Mouse (Mus musculus) heart, embryonic 12.5 days (tissue): ENCODE data around the gene Lgals9. TPM values are rescaled to one million over a fixed set of nuclear protein-coding genes. Genes with fewer than 3 reads are reported as not detected.

ENCODE experiments used
- ATAC-seq: fragments of 200-750 bp; cut with Nextera tagmentation; 2 replicates; pipeline ENCODE4 v1.8.0; 2017; ENCODE audit warnings: moderate TSS enrichment, moderate library complexity; ENCODE audit not compliant: insufficient number of reproducible peaks, low FRiP score
- H3K27ac ChIP-seq: fragments of 300-500 bp; sonication (generic); 2 replicates; pipeline ENCODE4 v1.5.1; 2016; ENCODE audit warnings: mild to moderate bottlenecking, moderate library complexity; ENCODE audit not compliant: poor library complexity, severe bottlenecking
- H3K27me3 ChIP-seq: fragments of 300-500 bp; sonication (generic); replicated peaks from 2 replicates; pipeline ENCODE4 v1.6.1; 2016; ENCODE audit warnings: mild to moderate bottlenecking, moderate library complexity
- H3K36me3 ChIP-seq: fragments of 300-500 bp; sonication (generic); 2 replicates; pipeline ENCODE4 v1.6.1; 2016; ENCODE audit warnings: mild to moderate bottlenecking, moderate library complexity
- H3K4me1 ChIP-seq: fragments of 300-500 bp; sonication (generic); replicated peaks from 2 replicates; pipeline ENCODE4 v1.6.1; 2016; ENCODE audit warnings: mild to moderate bottlenecking
- H3K4me2 ChIP-seq: fragments of 300-500 bp; sonication (generic); 2 replicates; pipeline ENCODE4 v1.6.1; 2016; ENCODE audit warnings: mild to moderate bottlenecking, moderate library complexity
- H3K4me3 ChIP-seq: fragments of 300-500 bp; sonication (generic); 2 replicates; pipeline ENCODE4 v1.5.1; 2016; ENCODE audit warnings: mild to moderate bottlenecking
- H3K9ac ChIP-seq: fragments of 300-500 bp; sonication (generic); 2 replicates; pipeline ENCODE4 v1.6.1; 2016; ENCODE audit warnings: mild to moderate bottlenecking, moderate library complexity
- H3K9me3 ChIP-seq: fragments of 300-500 bp; sonication (generic); replicated peaks from 2 replicates; pipeline ENCODE4 v1.6.1; 2016; ENCODE audit warnings: mild to moderate bottlenecking, moderate library complexity
- WGBS: fragments of 180-500 bp; shearing (Covaris S2); methylation state at CpG from one replicate; pipeline ENCODE4 v1.1.7; 2016; 5-methylcytosine and 5-hydroxymethylcytosine counted together
- polyA plus RNA-seq: library from polyadenylated mRNA; unstranded; fragments of >200 nt; fragmentation: Nextera tagmentation; extraction: Ambion mirVana; gene quantifications from 2 replicates; pipeline ENCODE4 v1.2.1, GENCODE M21; 2016

Lgals9 gene
- polyA plus RNA-seq, 1 experiment from 2014 or later = 53.8 TPM

DNA sequence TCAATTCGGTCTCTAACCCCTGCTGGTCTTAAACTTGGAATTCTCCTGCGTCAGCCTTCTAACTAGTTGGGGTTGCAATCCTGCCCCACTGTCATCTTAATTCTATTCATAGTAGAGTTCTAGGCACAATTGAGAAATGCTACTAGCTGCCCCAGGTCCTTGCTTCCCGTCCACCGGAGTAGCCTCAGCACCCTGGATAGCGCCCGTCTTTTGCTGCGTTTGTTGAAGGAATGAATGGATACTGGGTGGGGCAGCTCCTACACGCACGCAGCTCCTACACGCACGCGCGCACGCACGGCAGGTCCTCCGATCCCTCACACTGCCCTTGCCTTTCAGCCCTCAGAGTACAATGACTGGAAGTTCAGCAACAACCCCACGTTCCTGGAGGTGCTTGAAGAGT, 32.3 kb downstream of the Lgals9 start:
- Histone ChIP-seq H3K4me1 (peaks cover 5% of the 10 kb centered on the region; the same call in 1 of the 2 replicates), H3K4me2 (peak overlapping the region; percentile 44), H3K27ac (no peak overlapping the region), H3K9ac (no peak overlapping the region), H3K4me3 (no peak overlapping the region), H3K27me3 (peaks cover 58% of the 10 kb centered on the region), H3K9me3 (no peaks in the 10 kb centered on the region), H3K36me3 (no peaks in the 10 kb centered on the region)
- no peak for ATAC-seq
- 8% methylated on average over 17 of the region's 17 CpGs for WGBS

GRCm38 (mm10) chr11:78950365-78950764, 34.4 kb downstream of the Lgals9 start:
- Histone ChIP-seq H3K4me2 (no peak overlapping the region), H3K27ac (no peak overlapping the region), H3K9me3 (no peaks in the 10 kb centered on the region), H3K36me3 (no peaks in the 10 kb centered on the region), H3K4me3 (no peak overlapping the region), H3K27me3 (peaks cover 44% of the 10 kb centered on the region), H3K9ac (no peak overlapping the region), H3K4me1 (peaks cover 5% of the 10 kb centered on the region; the same call in 1 of the 2 replicates)
- ATAC-seq = no peak
- WGBS = 74% methylated on average over 8 of the region's 8 CpGs

DNA sequence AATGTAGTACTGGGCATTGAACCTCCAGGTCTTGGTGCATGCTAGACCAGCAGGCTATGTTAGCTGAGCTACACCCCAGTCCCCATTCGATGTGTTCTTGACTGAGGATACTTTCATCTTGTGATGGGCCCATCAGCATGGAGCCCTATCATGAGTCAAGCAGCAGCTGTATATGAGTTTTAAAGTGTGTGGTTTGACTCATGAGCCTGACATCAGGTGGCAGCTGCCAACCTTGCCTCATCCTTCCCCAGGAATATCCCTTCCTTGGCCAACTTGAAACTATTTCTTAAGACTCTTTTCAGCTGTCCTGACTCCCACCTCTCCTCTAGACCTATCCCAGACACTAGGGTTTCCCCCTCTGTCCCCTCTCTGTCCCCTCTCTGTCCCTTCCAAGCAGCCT, 41.7 kb downstream of the Lgals9 start:
- no peaks in the 10 kb centered on the region for H3K36me3 ChIP-seq
- H3K4me1 ChIP-seq = no peaks in the 10 kb centered on the region
- no peaks in the 10 kb centered on the region for H3K9me3 ChIP-seq
- H3K27me3 ChIP-seq = 0 out of 2 replicates have a peak, but pooled peaks cover 5% of the 10 kb centered on the region
- no peak for ATAC-seq
- no peak overlapping the region for H3K4me3 ChIP-seq
- H3K9ac ChIP-seq = no peak overlapping the region
- no peak overlapping the region for H3K27ac ChIP-seq
- H3K4me2 ChIP-seq = no peak overlapping the region
- WGBS = 86% methylated on average over 1 of the region's 1 CpGs

DNA sequence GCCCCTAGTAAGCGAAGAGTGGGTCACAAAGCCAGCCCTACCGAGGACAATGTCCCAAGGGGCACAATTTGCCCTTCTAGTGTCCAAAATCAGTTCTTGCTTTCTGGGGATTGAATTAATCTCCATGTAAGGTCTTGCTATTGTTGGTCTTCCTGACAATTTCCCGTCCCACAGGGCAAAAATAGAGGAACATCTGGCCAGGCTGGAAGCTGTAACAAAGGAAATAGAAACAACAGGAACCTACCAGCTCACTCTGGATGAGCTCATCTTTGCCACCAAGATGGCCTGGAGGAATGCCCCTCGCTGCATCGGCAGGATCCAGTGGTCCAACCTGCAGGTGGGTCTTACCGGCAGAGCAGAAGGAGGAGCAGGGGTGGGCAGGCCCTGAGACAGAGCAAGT, 49.6 kb downstream of the Lgals9 start:
- whole genome bisulfite sequencing = 69% methylated on average over 6 of the region's 6 CpGs
- Histone ChIP-seq H3K9ac (no peak overlapping the region), H3K27ac (no peak overlapping the region), H3K36me3 (no peaks in the 10 kb centered on the region), H3K4me2 (no peak overlapping the region), H3K4me1 (no peaks in the 10 kb centered on the region), H3K27me3 (0 out of 2 replicates have a peak, but pooled peaks cover 4% of the 10 kb centered on the region), H3K4me3 (no peak overlapping the region), H3K9me3 (no peaks in the 10 kb centered on the region)
- no peak for ATAC-seq

DNA sequence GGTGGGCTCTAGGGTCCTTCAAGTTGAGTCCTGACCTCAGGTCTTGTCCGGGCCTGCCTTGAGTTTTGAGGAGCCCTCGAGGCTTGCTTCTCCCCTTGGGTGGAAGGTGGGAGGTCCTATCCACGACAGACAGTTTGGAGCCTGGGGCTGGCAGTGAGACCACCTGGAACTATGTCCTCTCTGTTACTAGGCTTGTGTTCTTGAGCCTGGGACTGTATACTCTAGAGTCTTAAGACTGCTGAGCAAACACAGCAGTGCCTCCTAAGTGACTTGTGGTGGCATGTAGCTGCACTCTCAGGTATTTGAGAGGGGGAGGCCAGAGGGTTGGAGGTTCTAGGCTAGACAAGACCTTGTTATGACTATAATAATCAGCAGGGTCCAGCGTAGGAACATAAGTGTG, 50.0 kb downstream of the Lgals9 start:
- Histone ChIP-seq H3K27me3 (0 out of 2 replicates have a peak, but pooled peaks cover 4% of the 10 kb centered on the region), H3K9me3 (no peaks in the 10 kb centered on the region), H3K9ac (no peak overlapping the region), H3K36me3 (no peaks in the 10 kb centered on the region), H3K4me2 (no peak overlapping the region), H3K4me3 (no peak overlapping the region), H3K4me1 (no peaks in the 10 kb centered on the region), H3K27ac (no peak overlapping the region)
- ATAC-seq = no peak
- whole genome bisulfite sequencing = 70% methylated on average over 4 of the region's 4 CpGs

- Histone ChIP-seq H3K9me3 (no peaks in the 10 kb centered on the region), H3K4me2 (no peak overlapping the region), H3K36me3 (no peaks in the 10 kb centered on the region), H3K4me3 (no peak overlapping the region), H3K9ac (no peak overlapping the region), H3K4me1 (0 out of 2 replicates have a peak, but pooled peaks cover 2% of the 10 kb centered on the region), H3K27ac (no peak overlapping the region), H3K27me3 (0 out of 2 replicates have a peak, but pooled peaks cover 4% of the 10 kb centered on the region)
- ATAC-seq = no peak
- WGBS = 80% methylated on average over 7 of the region's 7 CpGs
These were observed 50.4 kb downstream of the Lgals9 start for GRCm38 (mm10) chr11:78934307-78934706.

GRCm38 (mm10) chr11:78929345-78929744, 55.4 kb downstream of the Lgals9 start:
- Histone ChIP-seq H3K4me1 (peaks cover 12% of the 10 kb centered on the region; the same call in 1 of the 2 replicates), H3K27ac (no peak overlapping the region), H3K9ac (no peak overlapping the region), H3K27me3 (peaks cover 32% of the 10 kb centered on the region), H3K9me3 (no peaks in the 10 kb centered on the region), H3K4me3 (no peak overlapping the region), H3K36me3 (no peaks in the 10 kb centered on the region), H3K4me2 (no peak overlapping the region)
- 52% methylated on average over 5 of the region's 5 CpGs for WGBS
- peak; percentile 53; the same call in 1 of the 2 replicates for ATAC-seq

DNA sequence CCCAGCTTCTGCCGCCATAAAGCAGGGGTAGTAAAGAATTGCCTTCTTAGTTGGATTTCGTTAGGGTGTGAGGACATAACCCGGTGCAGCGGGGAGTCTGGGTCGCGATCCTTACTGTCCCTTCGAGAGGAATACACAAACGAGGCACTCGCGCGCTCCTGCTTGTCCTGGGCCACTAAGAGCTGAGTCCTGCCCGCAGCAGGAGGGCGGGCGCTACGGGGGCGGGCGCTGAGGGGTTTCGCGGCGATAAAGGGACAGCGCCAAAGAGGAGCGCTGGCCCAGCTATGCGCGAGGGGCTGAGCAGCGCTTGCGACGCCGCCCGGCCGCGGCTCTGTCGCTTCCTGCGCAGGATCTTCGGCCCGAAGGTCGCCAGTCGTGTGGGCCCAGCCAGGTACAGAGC, 59.8 kb downstream of the Lgals9 start:
- peaks cover 16% of the 10 kb centered on the region; the same call in 1 of the 2 replicates for H3K4me1 ChIP-seq
- peak overlapping the region; percentile 83 for H3K4me2 ChIP-seq
- peaks cover 59% of the 10 kb centered on the region for H3K27me3 ChIP-seq
- H3K9ac ChIP-seq = peak overlapping the region; percentile 56
- WGBS = 1% methylated on average over 37 of the region's 37 CpGs
- peak; percentile 59; the same call in 1 of the 2 replicates for ATAC-seq
- no peaks in the 10 kb centered on the region for H3K9me3 ChIP-seq
- H3K36me3 ChIP-seq = no peaks in the 10 kb centered on the region
- peak overlapping the region; percentile 49 for H3K4me3 ChIP-seq
- no peak overlapping the region for H3K27ac ChIP-seq

GRCm38 (mm10) chr11:78924111-78924510, 60.6 kb downstream of the Lgals9 start:
- WGBS = 8% methylated on average over 9 of the region's 9 CpGs
- no peak overlapping the region for H3K4me3 ChIP-seq
- ATAC-seq = no peak
- H3K9me3 ChIP-seq = no peaks in the 10 kb centered on the region
- no peak overlapping the region for H3K9ac ChIP-seq
- peaks cover 12% of the 10 kb centered on the region; the same call in 1 of the 2 replicates for H3K4me1 ChIP-seq
- no peak overlapping the region for H3K27ac ChIP-seq
- peaks cover 60% of the 10 kb centered on the region for H3K27me3 ChIP-seq
- H3K4me2 ChIP-seq = no peak overlapping the region
- H3K36me3 ChIP-seq = no peaks in the 10 kb centered on the region

DNA sequence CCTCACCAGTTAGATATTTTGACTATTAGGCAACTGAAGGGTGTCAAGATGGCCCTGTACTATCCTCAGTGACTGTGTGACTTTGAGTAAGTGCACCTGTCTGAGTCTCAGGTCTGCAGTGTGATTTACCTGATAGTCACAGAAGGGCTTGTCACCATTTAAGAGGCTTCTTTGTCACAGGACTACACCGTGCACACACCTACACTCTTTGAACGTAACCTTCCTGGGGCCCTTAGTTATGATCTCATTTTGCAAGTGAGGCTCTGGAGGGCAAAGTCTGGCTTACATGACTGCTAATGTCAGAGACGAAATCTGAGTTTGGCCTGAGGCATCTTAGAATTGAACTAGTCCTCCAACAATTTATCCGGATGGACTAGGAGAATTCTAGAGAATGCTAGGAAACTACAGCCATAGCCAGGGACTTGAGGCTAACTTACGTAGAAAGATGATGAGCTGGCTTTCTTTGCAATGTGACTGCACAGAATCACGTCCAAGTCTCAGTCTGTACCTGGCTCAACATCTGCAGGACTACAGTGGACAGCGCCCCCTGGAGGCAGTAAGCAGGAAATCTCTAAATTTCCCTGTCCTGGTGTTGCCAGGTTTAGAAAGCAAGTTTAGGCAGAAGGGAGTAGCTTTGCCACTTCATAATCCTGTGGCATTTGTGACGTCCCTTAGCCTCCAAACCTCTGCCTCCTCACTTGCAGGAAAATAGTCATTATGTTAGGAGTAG, 61.9 kb downstream of the Lgals9 start:
- peaks cover 59% of the 10 kb centered on the region for H3K27me3 ChIP-seq

DNA sequence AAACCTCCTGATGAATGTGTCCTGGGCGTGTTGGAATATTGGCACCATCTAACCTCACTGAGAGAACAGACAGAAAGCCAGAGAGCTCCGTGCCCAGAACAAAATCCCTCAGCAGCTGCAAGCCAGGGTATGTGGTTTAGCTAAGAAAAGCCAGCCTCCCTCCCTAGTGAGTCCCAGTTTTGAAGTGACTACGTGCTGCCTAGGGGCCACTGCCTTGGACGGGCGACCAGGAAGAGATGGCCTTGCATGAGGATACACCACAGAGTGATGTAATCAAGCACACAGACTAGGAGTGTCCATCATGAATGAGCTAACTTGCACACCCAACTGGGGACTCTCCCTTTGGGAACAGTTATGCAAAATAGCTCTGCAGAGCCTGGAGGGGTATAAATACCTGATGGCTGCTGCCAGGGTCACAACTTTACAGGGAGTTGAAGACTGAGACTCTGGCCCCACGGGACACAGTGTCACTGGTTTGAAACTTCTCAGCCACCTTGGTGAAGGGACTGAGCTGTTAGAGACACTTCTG, 64.3 kb downstream of the Lgals9 start, which contains the start of gene Nos2:
TSS of gene Nos2 (plus strand) at position 377 of the 529 bp plus-strand sequence.
- H3K4me3 ChIP-seq = no peak within 1 kb of the TSS
- H3K4me1 ChIP-seq = peaks cover 12% of the 10 kb centered on the region; the same call in 1 of the 2 replicates
- H3K27me3 ChIP-seq = peaks cover 50% of the 10 kb centered on the region
- no peak within 1 kb of the TSS for H3K9ac ChIP-seq
- no peak for ATAC-seq
- H3K36me3 ChIP-seq = no peaks in the 10 kb centered on the region
- WGBS = 53% methylated on average over 6 of the region's 6 CpGs
- no peak within 1 kb of the TSS for H3K4me2 ChIP-seq
- H3K27ac ChIP-seq = no peak within 1 kb of the TSS
- H3K9me3 ChIP-seq = no peaks in the 10 kb centered on the region

More for the DNA sequence above, 61.9 kb downstream of the Lgals9 start:
- Histone ChIP-seq H3K4me2 (no peak overlapping the region), H3K9me3 (no peaks in the 10 kb centered on the region), H3K9ac (no peak overlapping the region), H3K4me1 (peaks cover 12% of the 10 kb centered on the region; the same call in 1 of the 2 replicates), H3K4me3 (no peak overlapping the region), H3K27ac (no peak overlapping the region), H3K36me3 (no peaks in the 10 kb centered on the region)
- 41% methylated on average over 8 of the region's 8 CpGs for WGBS
- no peak for ATAC-seq
